Mouse (Mus musculus) hindbrain, embryonic 16.5 days (tissue): ENCODE data around the gene Ttc27. TPM values are rescaled to one million over a fixed set of nuclear protein-coding genes. Genes with fewer than 3 reads are reported as not detected.
A peak's percentile ranks its signal among the peaks of the same experiment; 100 is the strongest.

Experiments used
- ATAC-seq: fragments of 200-750 bp; cut with Nextera tagmentation; 2 replicates; pipeline ENCODE4 v1.8.0; 2017; ENCODE audit warnings: moderate TSS enrichment, moderate library complexity
- H3K27ac ChIP-seq: fragments of 300-500 bp; sonication (generic); 2 replicates; pipeline ENCODE4 v1.5.1; 2014; ENCODE audit warnings: low read depth, mild to moderate bottlenecking, control low read depth, low read length, moderate library complexity
- H3K27me3 ChIP-seq: fragments of 300-500 bp; sonication (generic); replicated peaks from 2 replicates; pipeline ENCODE4 v1.6.1; 2014; ENCODE audit warnings: low read length; ENCODE audit not compliant: control insufficient read depth, insufficient read depth
- H3K36me3 ChIP-seq: fragments of 300-500 bp; sonication (generic); 2 replicates; pipeline ENCODE4 v1.6.1; 2014; ENCODE audit warnings: mild to moderate bottlenecking, low read length, moderate library complexity, mixed read lengths; ENCODE audit not compliant: control insufficient read depth, insufficient read depth
- H3K4me1 ChIP-seq: fragments of 300-500 bp; sonication (generic); 2 replicates; pipeline ENCODE4 v1.6.1; 2014; ENCODE audit warnings: low read depth, low read length; ENCODE audit not compliant: control insufficient read depth, insufficient read depth
- H3K4me2 ChIP-seq: fragments of 300-500 bp; sonication (generic); 2 replicates; pipeline ENCODE4 v1.6.1; 2014; ENCODE audit warnings: mild to moderate bottlenecking, low read length, control low read depth, moderate library complexity
- H3K4me3 ChIP-seq: fragments of 300-500 bp; sonication (generic); 2 replicates; pipeline ENCODE4 v1.5.1; 2014; ENCODE audit warnings: mild to moderate bottlenecking, low read length, control low read depth, moderate library complexity
- H3K9ac ChIP-seq: fragments of 300-500 bp; sonication (generic); 2 replicates; pipeline ENCODE4 v1.6.1; 2014; ENCODE audit warnings: low read depth, mild to moderate bottlenecking, control low read depth, low read length, moderate library complexity
- H3K9me3 ChIP-seq: fragments of 300-500 bp; sonication (generic); 2 replicates; pipeline ENCODE4 v1.6.1; 2014; ENCODE audit warnings: mild to moderate bottlenecking, low read length, moderate library complexity; ENCODE audit not compliant: control insufficient read depth
- WGBS: fragments of 180-500 bp; shearing (Covaris S2); extraction: QIAGEN DNeasy Blood & Tissue Kit; methylation state at CpG from one replicate; pipeline ENCODE4 v1.1.7; 2014; 5-methylcytosine and 5-hydroxymethylcytosine counted together
- polyA plus RNA-seq: library from polyadenylated mRNA; unstranded; fragments of >200 nt; fragmentation: Nextera tagmentation; extraction: Ambion mirVana; gene quantifications from 2 replicates; pipeline ENCODE4 v1.2.1, GENCODE M21; 2015

The Ttc27 gene
- polyA plus RNA-seq, 1 experiment from 2014 or later = 17.3 TPM

DNA sequence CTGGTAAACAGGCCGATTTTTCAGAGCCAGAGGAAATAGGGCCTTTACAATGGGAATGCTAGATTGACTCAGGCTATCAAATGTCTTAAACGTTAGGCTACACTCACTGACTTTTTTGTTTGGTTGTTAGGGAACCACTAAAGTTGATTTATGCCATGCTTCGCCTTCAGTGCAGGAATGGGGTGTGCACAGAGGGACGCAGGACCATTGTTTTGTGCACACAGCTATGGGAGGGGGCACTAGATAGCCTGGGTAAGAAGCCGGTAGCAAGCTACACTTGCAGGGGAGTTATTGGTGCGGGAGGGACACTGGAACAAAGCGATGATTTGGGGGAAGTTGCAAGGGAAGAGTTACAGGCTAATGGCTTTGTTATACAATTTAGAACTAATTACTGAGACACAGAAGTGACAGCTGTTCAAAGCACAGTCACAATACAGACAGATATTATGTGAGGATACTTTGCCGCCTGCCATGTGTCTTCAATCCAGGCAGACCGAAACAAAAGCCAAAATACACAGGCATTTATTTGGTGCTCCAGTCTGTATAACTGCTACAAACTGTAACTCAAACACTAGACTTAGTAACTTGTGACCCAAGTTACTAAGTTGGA, 86.9 kb downstream of the Ttc27 start:
- no peak overlapping the region for H3K9ac ChIP-seq
- peak; percentile 63; the same call in 1 of the 2 replicates for ATAC-seq
- H3K4me1 ChIP-seq = no peaks in the 10 kb centered on the region; the same call in 1 of the 2 replicates
- H3K36me3 ChIP-seq = no peaks in the 10 kb centered on the region
- no peak overlapping the region for H3K4me2 ChIP-seq
- 31% methylated on average over 9 of the region's 9 CpGs for WGBS
- no peak overlapping the region for H3K27ac ChIP-seq
- no peak overlapping the region for H3K4me3 ChIP-seq
- H3K27me3 ChIP-seq = no peaks in the 10 kb centered on the region
- no peaks in the 10 kb centered on the region for H3K9me3 ChIP-seq

DNA sequence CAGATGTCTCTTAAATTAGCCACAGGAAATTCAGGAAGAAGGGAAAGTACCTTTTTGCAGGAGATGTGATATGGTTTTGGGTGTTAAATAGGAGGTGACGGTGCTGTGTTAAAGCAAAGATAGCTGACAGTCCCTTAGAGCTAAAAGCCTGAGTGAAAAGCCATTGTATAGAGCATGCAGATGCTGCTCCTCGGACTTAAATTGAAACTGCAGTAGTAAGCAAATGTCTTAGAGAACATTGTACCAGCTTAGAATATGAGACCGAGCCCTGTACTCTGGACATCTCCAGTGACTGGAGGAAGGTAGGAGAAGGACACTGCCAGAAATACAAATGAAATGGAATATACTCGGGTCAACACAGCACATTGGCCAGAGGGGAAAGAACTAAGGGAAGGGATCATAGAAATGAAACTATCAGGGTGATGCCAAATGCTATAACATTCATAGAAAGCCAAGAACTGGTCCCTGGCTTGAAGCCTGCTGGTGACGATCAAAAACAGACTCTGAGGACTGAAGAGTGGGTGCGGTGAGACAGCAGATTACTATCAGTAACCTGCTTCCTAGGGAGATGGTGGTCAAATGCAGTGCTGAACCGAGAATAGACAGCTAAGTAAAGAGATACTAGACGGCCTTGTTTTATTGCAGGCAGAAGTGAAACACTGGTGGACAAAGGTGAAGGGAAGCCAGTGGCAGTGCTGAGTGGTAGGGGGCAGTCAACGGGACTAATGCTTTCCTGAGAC, 90.1 kb downstream of the Ttc27 start:
- Histone ChIP-seq H3K4me1 (no peaks in the 10 kb centered on the region; the same call in 1 of the 2 replicates), H3K36me3 (no peaks in the 10 kb centered on the region), H3K27me3 (no peaks in the 10 kb centered on the region), H3K4me3 (no peak overlapping the region), H3K27ac (no peak overlapping the region), H3K9me3 (no peaks in the 10 kb centered on the region), H3K4me2 (no peak overlapping the region), H3K9ac (no peak overlapping the region)
- WGBS = 80% methylated on average over 9 of the region's 9 CpGs
- no peak for ATAC-seq

DNA sequence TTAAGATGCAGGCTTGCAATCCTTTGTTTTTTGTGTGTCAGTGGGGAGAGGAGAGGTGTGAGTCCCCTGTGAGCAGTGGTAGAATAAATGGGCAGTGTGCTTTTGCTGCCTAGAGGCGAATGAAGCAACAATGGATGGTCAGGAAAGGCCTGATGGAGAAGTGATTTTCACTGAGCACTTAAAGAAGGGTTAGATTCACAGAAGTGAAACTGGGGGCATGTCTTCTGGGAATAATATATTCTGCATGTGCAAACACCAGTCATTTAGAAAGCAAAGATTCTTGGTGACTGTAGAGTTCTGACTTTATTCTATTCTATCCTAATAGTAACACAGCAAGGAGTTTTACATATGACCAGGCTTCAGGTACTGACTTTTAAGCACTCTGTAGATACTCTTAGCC, 90.8 kb downstream of the Ttc27 start:
- no peaks in the 10 kb centered on the region; the same call in 1 of the 2 replicates for H3K4me1 ChIP-seq
- H3K4me2 ChIP-seq = no peak overlapping the region
- 68% methylated on average over 1 of the region's 1 CpGs for WGBS
- H3K27ac ChIP-seq = no peak overlapping the region
- no peak overlapping the region for H3K9ac ChIP-seq
- H3K36me3 ChIP-seq = no peaks in the 10 kb centered on the region
- H3K9me3 ChIP-seq = no peaks in the 10 kb centered on the region
- no peaks in the 10 kb centered on the region for H3K27me3 ChIP-seq
- ATAC-seq = no peak
- H3K4me3 ChIP-seq = no peak overlapping the region

DNA sequence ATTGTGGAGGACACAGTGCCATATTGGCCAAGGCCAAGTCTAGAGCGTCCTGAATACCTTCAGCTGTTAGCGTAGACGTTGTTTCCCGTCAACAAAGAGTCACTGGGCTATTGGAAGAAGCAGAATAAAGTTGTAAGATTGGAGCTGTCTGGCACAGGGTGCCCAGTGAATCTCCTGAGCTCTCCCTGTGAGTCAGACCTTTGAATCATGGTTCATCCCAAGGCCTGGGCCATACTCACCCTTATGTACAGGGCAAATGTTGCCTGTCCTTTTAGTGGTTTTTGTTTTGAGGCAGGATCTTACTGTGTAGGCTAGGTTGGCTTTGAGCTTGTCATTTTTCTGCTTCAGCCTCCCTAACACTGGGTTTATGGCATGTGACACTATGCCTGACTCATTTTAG, 91.4 kb downstream of the Ttc27 start:
- H3K36me3 ChIP-seq = no peaks in the 10 kb centered on the region

DNA sequence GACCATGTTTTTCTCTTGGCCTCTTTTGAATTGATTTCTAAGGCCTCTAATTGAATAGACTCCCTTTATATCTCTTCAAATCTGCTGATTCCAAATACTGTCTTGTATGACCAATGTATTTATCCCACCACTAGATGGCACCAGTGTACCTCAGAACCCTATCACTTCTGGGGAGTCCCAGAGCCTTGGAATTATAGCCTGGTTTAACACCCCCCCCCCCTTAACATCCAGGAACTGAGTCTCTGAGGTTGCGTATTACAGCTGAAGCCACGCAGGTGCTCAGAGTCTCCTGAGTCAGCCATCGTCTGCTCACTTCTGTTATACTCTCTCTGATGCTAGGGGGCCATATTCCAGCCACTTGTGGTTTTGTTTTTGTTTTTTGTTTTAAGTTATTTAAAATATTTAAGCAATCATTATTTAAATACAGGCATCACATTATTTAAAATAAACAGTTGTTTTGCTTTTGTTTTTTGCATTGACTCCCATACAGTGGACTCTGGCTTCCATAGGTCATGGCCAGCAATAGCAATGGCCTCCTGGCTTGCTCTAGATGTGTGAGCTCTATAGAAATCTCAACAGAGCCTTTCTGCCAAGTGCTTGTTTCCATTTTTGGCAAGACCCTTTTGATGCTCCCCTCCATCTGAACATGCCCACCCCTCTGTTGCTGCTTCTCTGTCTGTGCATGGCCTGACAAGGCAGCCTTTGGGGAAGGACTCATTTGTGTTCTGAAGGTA, 93.5 kb downstream of the Ttc27 start:
- no peaks in the 10 kb centered on the region for H3K36me3 ChIP-seq
- ATAC-seq = peak; percentile 71
- H3K4me1 ChIP-seq = no peaks in the 10 kb centered on the region
- H3K27ac ChIP-seq = no peak overlapping the region
- WGBS = 57% methylated on average over 3 of the region's 3 CpGs
- no peak overlapping the region for H3K4me2 ChIP-seq
- no peak overlapping the region for H3K4me3 ChIP-seq
- no peaks in the 10 kb centered on the region for H3K9me3 ChIP-seq
- H3K9ac ChIP-seq = no peak overlapping the region
- no peaks in the 10 kb centered on the region for H3K27me3 ChIP-seq

More for the DNA sequence above, 91.4 kb downstream of the Ttc27 start:
- WGBS = 90% methylated on average over 4 of the region's 4 CpGs
- H3K27me3 ChIP-seq = no peaks in the 10 kb centered on the region
- H3K9ac ChIP-seq = no peak overlapping the region
- H3K4me2 ChIP-seq = no peak overlapping the region
- no peak overlapping the region for H3K27ac ChIP-seq
- H3K9me3 ChIP-seq = no peaks in the 10 kb centered on the region
- no peaks in the 10 kb centered on the region; the same call in 1 of the 2 replicates for H3K4me1 ChIP-seq
- ATAC-seq = no peak
- no peak overlapping the region for H3K4me3 ChIP-seq

DNA sequence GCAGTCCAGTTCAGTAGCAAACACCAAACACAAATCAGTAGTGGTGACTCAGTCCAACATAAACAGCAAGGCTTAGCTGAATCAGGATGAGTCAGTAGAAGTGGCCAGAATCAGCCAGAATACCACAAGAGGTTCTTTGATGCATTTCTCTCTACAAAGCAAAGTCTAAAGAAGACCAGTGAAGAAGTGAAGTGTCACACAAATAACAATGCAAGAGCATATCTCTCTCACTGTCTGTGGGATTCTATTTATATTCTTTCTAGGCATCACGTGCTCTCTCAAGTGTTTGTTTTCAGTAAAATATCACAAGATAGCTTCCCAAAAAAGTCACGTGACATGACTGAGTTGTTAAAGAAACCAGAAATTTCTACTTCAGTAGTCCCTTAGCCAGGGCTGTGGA, 102.2 kb downstream of the Ttc27 start:
- Histone ChIP-seq H3K4me3 (no peak overlapping the region), H3K4me1 (no peaks in the 10 kb centered on the region), H3K27me3 (no peaks in the 10 kb centered on the region), H3K27ac (no peak overlapping the region), H3K9me3 (peaks cover 4% of the 10 kb centered on the region; the same call in 1 of the 2 replicates), H3K9ac (no peak overlapping the region), H3K4me2 (no peak overlapping the region), H3K36me3 (no peaks in the 10 kb centered on the region)
- WGBS = 87% methylated on average over 2 of the region's 2 CpGs
- no peak for ATAC-seq

DNA sequence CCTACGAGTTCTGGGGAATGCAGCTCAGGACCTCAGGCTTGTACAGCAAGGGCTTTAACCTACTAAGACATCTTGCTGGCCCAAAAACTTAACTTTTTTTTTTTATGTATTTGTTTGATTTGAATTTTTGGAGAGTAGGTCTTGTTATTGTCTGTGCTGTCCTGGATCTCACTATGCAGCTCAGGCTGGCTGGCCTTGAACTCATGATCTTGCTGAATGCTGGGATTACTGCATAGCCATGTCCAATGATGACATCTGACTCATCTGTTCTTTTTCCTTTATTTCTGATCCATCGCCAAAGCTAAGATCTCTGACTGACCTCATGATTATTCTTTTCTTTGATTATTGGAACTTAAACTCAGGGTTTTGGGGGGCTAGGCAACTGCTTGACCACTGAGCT, 113.3 kb downstream of the Ttc27 start:
- H3K27me3 ChIP-seq = no peaks in the 10 kb centered on the region
- 96% methylated on average over 2 of the region's 2 CpGs for WGBS
- no peaks in the 10 kb centered on the region for H3K9me3 ChIP-seq
- H3K27ac ChIP-seq = no peak overlapping the region
- ATAC-seq = no peak
- H3K36me3 ChIP-seq = no peaks in the 10 kb centered on the region
- H3K9ac ChIP-seq = no peak overlapping the region
- no peak overlapping the region for H3K4me3 ChIP-seq
- no peaks in the 10 kb centered on the region for H3K4me1 ChIP-seq
- no peak overlapping the region for H3K4me2 ChIP-seq

DNA sequence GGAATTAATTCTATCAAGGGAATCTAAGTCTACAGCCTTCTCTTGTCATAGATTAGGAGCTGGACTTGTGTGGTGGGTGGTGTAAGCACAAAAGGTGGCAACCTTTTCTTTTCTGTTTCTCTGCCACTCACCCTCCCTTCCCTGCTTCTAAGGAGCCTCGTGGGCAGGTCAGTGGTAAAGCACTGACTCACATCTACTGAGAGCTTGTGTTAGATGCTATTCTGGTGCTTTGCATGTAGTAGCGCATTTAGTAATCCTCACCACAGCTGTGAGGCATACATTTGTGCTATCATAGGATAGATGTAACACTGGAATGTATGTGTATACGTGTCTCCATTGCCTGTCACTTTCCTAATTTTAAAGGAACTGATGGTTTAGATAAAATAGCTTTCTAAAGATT, 124.2 kb downstream of the Ttc27 start:
- Histone ChIP-seq H3K36me3 (no peaks in the 10 kb centered on the region), H3K4me3 (no peak overlapping the region), H3K27ac (no peak overlapping the region), H3K4me1 (no peaks in the 10 kb centered on the region), H3K9ac (no peak overlapping the region), H3K9me3 (no peaks in the 10 kb centered on the region), H3K27me3 (no peaks in the 10 kb centered on the region), H3K4me2 (no peak overlapping the region)
- 84% methylated on average over 3 of the region's 3 CpGs for WGBS
- ATAC-seq = no peak

DNA sequence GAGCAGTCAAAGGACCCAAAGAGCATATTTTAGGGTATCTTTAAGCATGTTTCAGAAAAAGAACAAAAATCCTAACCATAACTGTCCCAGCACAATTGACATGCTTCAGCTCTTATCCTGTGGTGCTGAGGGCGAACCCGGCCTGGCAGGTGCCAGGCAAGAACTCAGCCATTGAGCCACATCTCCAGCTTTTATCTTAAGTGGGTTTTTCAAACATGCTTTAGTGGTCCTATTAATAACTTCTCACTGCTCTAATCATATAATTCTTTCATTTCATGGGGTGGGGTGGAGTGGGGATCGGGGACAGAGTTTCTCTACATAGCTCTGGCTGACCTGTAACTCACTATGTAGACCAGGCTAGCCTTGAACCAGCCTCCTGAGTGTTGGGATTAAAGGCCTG, 125.1 kb downstream of the Ttc27 start:
- ATAC-seq = no peak
- Histone ChIP-seq H3K27me3 (no peaks in the 10 kb centered on the region), H3K4me3 (no peak overlapping the region), H3K27ac (no peak overlapping the region), H3K9ac (no peak overlapping the region), H3K4me2 (no peak overlapping the region), H3K9me3 (no peaks in the 10 kb centered on the region), H3K4me1 (no peaks in the 10 kb centered on the region), H3K36me3 (no peaks in the 10 kb centered on the region)
- WGBS = 94% methylated on average over 3 of the region's 3 CpGs
